Mouse (Mus musculus): ENCODE measurements at regions not wholly inside any gene's neighbourhood (a gene's known extent, or its start where the extent isn't known, plus 50 kb on each side); places are given as distances from the start of the nearest gene placed in this dataset.

- no peak overlapping the region for H3K4me2 ChIP-seq
- H3K4me1 ChIP-seq (replicated peaks) = no peaks in the 10 kb centered on the region
- WGBS = 80% methylated on average over 7 of the region's 7 CpGs
- no peak overlapping the region for H3K4me3 ChIP-seq
- no peak for ATAC-seq (ENCODE audit: insufficient number of reproducible peaks, low FRiP score)
- no peaks in the 10 kb centered on the region for H3K27me3 ChIP-seq (replicated peaks)
- no peak overlapping the region for H3K9ac ChIP-seq
- no peaks in the 10 kb centered on the region for H3K36me3 ChIP-seq
- no peaks in the 10 kb centered on the region; the same call in 1 of the 2 replicates for H3K9me3 ChIP-seq (replicated peaks)
- no peak overlapping the region for H3K27ac ChIP-seq (ENCODE audit: poor library complexity, severe bottlenecking)
Measured at GRCm38 (mm10) chr9:92856410-92857083, 314.5 kb downstream of the Plod2 start.

DNA sequence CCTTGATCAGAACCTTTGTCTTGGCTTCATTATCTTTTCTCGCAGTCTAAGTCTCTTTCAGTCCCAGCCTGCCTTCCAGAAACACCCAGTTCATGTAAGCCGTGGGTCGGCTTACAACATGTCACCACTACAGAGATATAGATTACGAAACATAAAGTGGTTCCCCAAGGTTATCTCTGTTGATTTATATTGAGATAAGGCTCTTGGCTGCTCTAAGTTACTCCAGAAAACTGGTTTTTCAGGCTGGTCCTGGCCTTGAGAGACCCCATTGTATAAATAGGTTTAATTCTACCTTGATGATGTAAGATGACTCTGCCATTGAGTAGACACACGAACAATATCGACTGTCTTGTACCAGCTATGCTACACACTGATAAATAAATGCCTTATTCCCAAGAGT is 323.8 kb downstream of the Plod2 start:
- Histone ChIP-seq H3K27ac (ENCODE audit: poor library complexity, severe bottlenecking) (no peak overlapping the region), H3K9ac (no peak overlapping the region), H3K9me3 (replicated peaks) (no peaks in the 10 kb centered on the region), H3K4me3 (no peak overlapping the region), H3K4me1 (replicated peaks) (no peaks in the 10 kb centered on the region), H3K36me3 (no peaks in the 10 kb centered on the region), H3K27me3 (replicated peaks) (no peaks in the 10 kb centered on the region), H3K4me2 (no peak overlapping the region)
- no peak for ATAC-seq (ENCODE audit: insufficient number of reproducible peaks, low FRiP score)
- WGBS = 75% methylated on average over 6 of the region's 6 CpGs

DNA sequence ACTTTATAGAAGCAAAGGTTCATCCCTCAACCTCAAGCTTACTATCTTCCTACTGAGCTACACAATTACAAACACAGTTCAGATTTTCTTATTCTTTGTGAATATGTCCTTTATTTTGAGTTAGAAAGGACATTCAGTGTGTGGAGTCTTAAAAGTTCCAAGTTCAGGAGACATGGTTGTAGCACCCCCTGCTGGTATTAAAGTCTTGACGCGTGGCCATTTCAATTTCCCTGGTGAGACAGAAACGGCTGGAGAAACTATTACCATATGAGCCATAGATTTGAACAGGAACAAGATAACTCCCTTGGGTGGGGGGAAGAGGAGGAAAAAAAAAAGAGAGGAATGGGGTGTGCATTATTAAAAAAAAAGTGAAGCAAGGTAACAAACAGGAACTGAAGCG is 336.6 kb downstream of the Plod2 start:
- WGBS = 30% methylated on average over 4 of the region's 4 CpGs
- Histone ChIP-seq H3K4me3 (no peak overlapping the region), H3K36me3 (no peaks in the 10 kb centered on the region), H3K4me1 (replicated peaks) (no peaks in the 10 kb centered on the region), H3K27me3 (replicated peaks) (no peaks in the 10 kb centered on the region), H3K9me3 (replicated peaks) (no peaks in the 10 kb centered on the region), H3K4me2 (no peak overlapping the region), H3K9ac (no peak overlapping the region), H3K27ac (ENCODE audit: poor library complexity, severe bottlenecking) (no peak overlapping the region)
- no peak for ATAC-seq (ENCODE audit: insufficient number of reproducible peaks, low FRiP score)

- Histone ChIP-seq H3K9ac (no peak overlapping the region), H3K27ac (ENCODE audit: poor library complexity, severe bottlenecking) (no peak overlapping the region), H3K9me3 (replicated peaks) (no peaks in the 10 kb centered on the region), H3K4me3 (no peak overlapping the region), H3K4me1 (replicated peaks) (no peaks in the 10 kb centered on the region), H3K36me3 (no peaks in the 10 kb centered on the region), H3K27me3 (replicated peaks) (no peaks in the 10 kb centered on the region), H3K4me2 (no peak overlapping the region)
- 75% methylated on average over 2 of the region's 2 CpGs for WGBS
- no peak for ATAC-seq (ENCODE audit: insufficient number of reproducible peaks, low FRiP score)
Measured at GRCm38 (mm10) chr9:92879812-92880211, 337.8 kb downstream of the Plod2 start.

- WGBS = 47% methylated on average over 3 of the region's 3 CpGs
- Histone ChIP-seq H3K9me3 (replicated peaks) (no peaks in the 10 kb centered on the region), H3K4me2 (no peak overlapping the region), H3K27ac (ENCODE audit: poor library complexity, severe bottlenecking) (no peak overlapping the region), H3K9ac (no peak overlapping the region), H3K4me3 (no peak overlapping the region), H3K4me1 (replicated peaks) (no peaks in the 10 kb centered on the region), H3K36me3 (no peaks in the 10 kb centered on the region), H3K27me3 (replicated peaks) (no peaks in the 10 kb centered on the region)
- no peak for ATAC-seq (ENCODE audit: insufficient number of reproducible peaks, low FRiP score)
Measured at GRCm38 (mm10) chr9:92882251-92882832, 340.3 kb downstream of the Plod2 start.

GRCm38 (mm10) chr9:92890063-92890462 is 348.0 kb downstream of the Plod2 start:
- H3K9ac ChIP-seq = no peak overlapping the region
- H3K9me3 ChIP-seq (replicated peaks) = no peaks in the 10 kb centered on the region
- H3K27ac ChIP-seq (ENCODE audit: poor library complexity, severe bottlenecking) = no peak overlapping the region
- H3K4me2 ChIP-seq = no peak overlapping the region
- H3K36me3 ChIP-seq = no peaks in the 10 kb centered on the region
- H3K4me3 ChIP-seq = no peak overlapping the region
- ATAC-seq (ENCODE audit: insufficient number of reproducible peaks, low FRiP score) = no peak
- H3K4me1 ChIP-seq (replicated peaks) = no peaks in the 10 kb centered on the region
- no peaks in the 10 kb centered on the region for H3K27me3 ChIP-seq (replicated peaks)

- H3K9ac ChIP-seq = no peak overlapping the region
- H3K4me3 ChIP-seq = no peak overlapping the region
- no peaks in the 10 kb centered on the region for H3K9me3 ChIP-seq (replicated peaks)
- no peak overlapping the region for H3K27ac ChIP-seq (ENCODE audit: poor library complexity, severe bottlenecking)
- no peak for ATAC-seq (ENCODE audit: insufficient number of reproducible peaks, low FRiP score)
- H3K4me1 ChIP-seq (replicated peaks) = no peaks in the 10 kb centered on the region
- H3K36me3 ChIP-seq = no peaks in the 10 kb centered on the region
- H3K4me2 ChIP-seq = no peak overlapping the region
- 77% methylated on average over 4 of the region's 4 CpGs for WGBS
- H3K27me3 ChIP-seq (replicated peaks) = no peaks in the 10 kb centered on the region
Measured at GRCm38 (mm10) chr9:92899733-92900132, 357.7 kb downstream of the Plod2 start.

- ATAC-seq (ENCODE audit: insufficient number of reproducible peaks, low FRiP score) = no peak
- H3K27ac ChIP-seq (ENCODE audit: poor library complexity, severe bottlenecking) = no peak overlapping the region
- H3K27me3 ChIP-seq (replicated peaks) = no peaks in the 10 kb centered on the region
- no peaks in the 10 kb centered on the region for H3K9me3 ChIP-seq (replicated peaks)
- no peak overlapping the region for H3K4me3 ChIP-seq
- no peak overlapping the region for H3K4me2 ChIP-seq
- no peaks in the 10 kb centered on the region for H3K4me1 ChIP-seq (replicated peaks)
- no peaks in the 10 kb centered on the region for H3K36me3 ChIP-seq
- H3K9ac ChIP-seq = no peak overlapping the region
Measured at GRCm38 (mm10) chr9:92907102-92907501, 365.1 kb downstream of the Plod2 start.

DNA sequence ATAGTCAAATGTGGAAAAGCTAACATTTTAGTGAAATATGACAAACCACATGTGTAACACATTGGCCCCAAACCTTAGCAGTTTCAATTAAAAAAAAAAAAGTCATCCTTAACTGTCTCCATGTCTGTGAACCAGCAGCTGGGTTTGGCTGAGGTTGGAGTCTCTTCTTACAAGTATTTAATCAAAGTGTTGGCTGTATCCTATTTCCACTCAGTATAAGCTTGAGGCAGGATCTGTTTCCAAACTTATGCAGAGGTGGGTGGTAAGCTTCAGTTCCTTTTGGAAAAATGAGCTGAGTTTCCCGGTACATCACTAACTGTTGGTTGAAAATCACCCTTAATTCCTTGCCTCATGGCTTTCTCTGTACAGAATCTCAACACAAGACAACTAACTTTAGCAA is 377.4 kb downstream of the Plod2 start:
- no peaks in the 10 kb centered on the region for H3K27me3 ChIP-seq (replicated peaks)
- H3K4me2 ChIP-seq = no peak overlapping the region
- no peak overlapping the region for H3K27ac ChIP-seq (ENCODE audit: poor library complexity, severe bottlenecking)
- H3K9me3 ChIP-seq (replicated peaks) = no peaks in the 10 kb centered on the region
- H3K4me3 ChIP-seq = no peak overlapping the region
- no peak for ATAC-seq (ENCODE audit: insufficient number of reproducible peaks, low FRiP score)
- no peak overlapping the region for H3K9ac ChIP-seq
- WGBS = 81% methylated on average over 1 of the region's 1 CpGs
- no peaks in the 10 kb centered on the region for H3K4me1 ChIP-seq (replicated peaks)
- no peaks in the 10 kb centered on the region for H3K36me3 ChIP-seq

- Histone ChIP-seq H3K9ac (no peak overlapping the region), H3K27ac (ENCODE audit: poor library complexity, severe bottlenecking) (no peak overlapping the region), H3K27me3 (replicated peaks) (no peaks in the 10 kb centered on the region), H3K4me2 (no peak overlapping the region), H3K4me3 (no peak overlapping the region), H3K36me3 (no peaks in the 10 kb centered on the region), H3K9me3 (replicated peaks) (peaks cover 14% of the 10 kb centered on the region), H3K4me1 (replicated peaks) (no peaks in the 10 kb centered on the region)
- WGBS = 66% methylated on average over 6 of the region's 6 CpGs
- ATAC-seq (ENCODE audit: insufficient number of reproducible peaks, low FRiP score) = no peak
Measured at GRCm38 (mm10) chr9:92930231-92930966, 388.4 kb downstream of the Plod2 start.

- Histone ChIP-seq H3K4me2 (no peak overlapping the region), H3K36me3 (no peaks in the 10 kb centered on the region), H3K27ac (ENCODE audit: poor library complexity, severe bottlenecking) (no peak overlapping the region), H3K9ac (no peak overlapping the region), H3K27me3 (replicated peaks) (no peaks in the 10 kb centered on the region), H3K4me3 (no peak overlapping the region), H3K4me1 (replicated peaks) (no peaks in the 10 kb centered on the region), H3K9me3 (replicated peaks) (peaks cover 14% of the 10 kb centered on the region)
- ATAC-seq (ENCODE audit: insufficient number of reproducible peaks, low FRiP score) = no peak
- 60% methylated on average over 1 of the region's 1 CpGs for whole genome bisulfite sequencing
Measured at GRCm38 (mm10) chr9:92937802-92938201, 395.8 kb downstream of the Plod2 start.
